Mouse (Mus musculus) CH12.LX (cell line): ENCODE data around the gene Cd83.

Experiments used
- CHD1 ChIP-seq: IDR thresholded peaks from 2 replicates; pipeline ENCODE4 v1.6.1; 2012; ENCODE audit warnings: low read depth, low read length, improper control_type of control experiment, inconsistent platforms
- CHD2 ChIP-seq: IDR thresholded peaks from 2 replicates; pipeline ENCODE4 v1.6.1; 2011; ENCODE audit warnings: low read length, improper control_type of control experiment
- CTCF ChIP-seq, 2 experiments: IDR thresholded peaks in 1 of 2; conservative IDR thresholded peaks in 1 of 2; 2 replicates each; pipeline ENCODE4 v1.5.1; 2011 to 2012; ENCODE audit warnings: low read depth in 2 of 2, low read length in 2 of 2, improper control_type of control experiment in 1 of 2, inconsistent platforms in 1 of 2, mild to moderate bottlenecking in 1 of 2, moderate library complexity in 1 of 2
- MAX ChIP-seq: IDR thresholded peaks from 2 replicates; pipeline ENCODE4 v1.6.1; 2011; ENCODE audit warnings: low read length, improper control_type of control experiment
- MYC ChIP-seq: IDR thresholded peaks from 2 replicates; pipeline ENCODE4 v1.6.1; 2011; ENCODE audit warnings: low read depth, mild to moderate bottlenecking, improper control_type of control experiment, low read length
- TCF12 ChIP-seq: IDR thresholded peaks from 2 replicates; pipeline ENCODE4 v1.6.1; 2014; ENCODE audit warnings: low read depth, mild to moderate bottlenecking, inconsistent platforms, low read length, improper control_type of control experiment

- no peak for TF ChIP-seq CHD1
- TF ChIP-seq TCF12 = no peak
- no peak for TF ChIP-seq CHD2
- TF ChIP-seq MYC = no peak
- TF ChIP-seq CTCF (conservative IDR thresholded peaks at IDR 0.05 in 1 of 2, IDR thresholded peaks at IDR 0.05 in 1 of 2; ENCODE audit: low read depth in 2 of 2, low read length in 2 of 2) = no peak
- no peak for TF ChIP-seq MAX
Measured at GRCm38 (mm10) chr13:43806371-43807271, 22.0 kb downstream of the Cd83 start.
